Mouse (Mus musculus): ENCODE measurements around the gene Nme8. TPM values are rescaled to one million over a fixed set of nuclear protein-coding genes. Genes with fewer than 3 reads are reported as not detected.

The Nme8 gene
- total and polyA plus RNA-seq, 3 experiments: 0.11 TPM; not detected in 2

DNA sequence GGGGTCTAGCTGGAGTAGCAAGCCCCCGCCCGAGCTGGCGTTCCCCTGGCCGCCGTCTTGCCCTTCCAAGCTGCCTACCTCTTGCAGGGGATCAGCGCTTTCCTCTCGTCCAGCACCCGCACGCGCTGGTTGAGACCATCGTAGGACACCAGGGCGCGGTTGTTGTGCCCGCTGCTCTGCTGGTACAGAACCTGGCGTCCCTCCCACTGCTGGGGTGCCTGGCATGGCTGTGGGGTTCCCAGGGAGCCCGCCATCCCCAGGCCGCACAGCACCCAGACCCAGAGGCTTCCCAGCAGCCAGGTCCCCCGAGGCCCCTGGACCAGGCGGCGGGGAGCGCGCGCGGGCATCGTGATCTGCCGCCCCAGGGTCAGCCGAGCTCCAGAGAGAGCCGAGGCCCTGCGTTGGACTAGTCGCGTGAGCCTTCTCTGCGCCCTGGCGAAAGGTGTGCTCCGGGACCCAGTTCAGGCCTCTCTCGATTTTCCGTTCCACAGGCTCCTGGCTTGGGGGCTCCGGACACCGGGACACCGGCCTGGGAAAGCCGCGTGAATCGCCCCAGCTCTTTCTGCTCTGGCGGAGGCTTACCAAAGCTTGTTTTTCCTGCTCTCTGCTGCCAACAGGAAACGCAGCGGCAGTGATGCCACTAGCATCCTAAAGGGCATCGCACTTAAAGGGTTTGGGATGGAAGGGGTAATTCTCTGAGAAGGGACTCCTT, 78.2 kb downstream of the Nme8 start, which contains the start of gene Epdr1:
Gene Epdr1, minus strand, starts transcription at position 712 of the 712 bp plus-strand sequence.
- ATAC-seq (ENCODE audit: extremely low read depth, insufficient number of reproducible peaks, low FRiP score, poor library complexity, severe bottlenecking): no peak
- H3K36me3 ChIP-seq (replicated peaks): no peaks in the 10 kb centered on the region
- no peaks in the 10 kb centered on the region for H3K4me1 ChIP-seq (ENCODE audit: insufficient read depth, low read depth, low read length)
- H3K27me3 ChIP-seq (ENCODE audit: insufficient read depth, low read length): peaks cover 18% of the 10 kb centered on the region
- TF ChIP-seq TAL1 (conservative IDR thresholded peaks at IDR 0.05; ENCODE audit: low read depth, low read length) (no peak), POLR2AphosphoS5 (IDR thresholded peaks at IDR 0.05; ENCODE audit: insufficient replicate concordance, low read depth, low read length) (no peak), GATA2 (IDR thresholded peaks at IDR 0.05; ENCODE audit: borderline replicate concordance, low read depth, low read length) (no peak), GATA1 (IDR thresholded peaks at IDR 0.05; ENCODE audit: borderline replicate concordance, low read length) (no peak), CTCF (IDR thresholded peaks at IDR 0.05; ENCODE audit: low read depth, low read length) (no peak)
- H3K4me3 ChIP-seq (ENCODE audit: low read depth, low read length): no peak within 1 kb of the TSS
- DNase-seq (ENCODE audit: low spot score): no peak
- H3K9me3 ChIP-seq (replicated peaks): no peaks in the 10 kb centered on the region

DNA sequence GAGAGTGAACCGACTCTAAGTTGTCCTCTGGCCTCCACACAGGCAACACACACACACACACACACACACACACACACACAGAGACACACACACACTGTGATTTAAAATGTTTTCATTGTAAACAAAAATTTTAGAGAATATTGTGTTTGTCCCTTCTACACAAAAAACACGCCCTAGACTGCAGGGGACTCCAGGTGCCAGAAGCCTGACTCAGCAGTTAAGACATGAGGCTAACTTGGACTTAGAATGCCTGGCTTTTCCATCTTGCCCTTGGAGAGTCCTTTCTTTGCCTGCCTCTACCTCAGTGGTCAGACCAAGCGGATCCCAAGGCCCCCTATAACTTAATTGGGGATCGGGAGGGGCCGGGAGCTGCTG, 78.8 kb downstream of the Nme8 start:
- TF ChIP-seq GATA2 (IDR thresholded peaks at IDR 0.05; ENCODE audit: borderline replicate concordance, low read depth, low read length) (no peak), POLR2AphosphoS5 (IDR thresholded peaks at IDR 0.05; ENCODE audit: insufficient replicate concordance, low read depth, low read length) (no peak), CTCF (IDR thresholded peaks at IDR 0.05; ENCODE audit: low read depth, low read length) (no peak), GATA1 (IDR thresholded peaks at IDR 0.05; ENCODE audit: borderline replicate concordance, low read length) (no peak), TAL1 (conservative IDR thresholded peaks at IDR 0.05; ENCODE audit: low read depth, low read length) (no peak)
- H3K27me3 ChIP-seq (ENCODE audit: insufficient read depth, low read length): peaks cover 18% of the 10 kb centered on the region
- no peaks in the 10 kb centered on the region for H3K36me3 ChIP-seq (replicated peaks)
- H3K4me1 ChIP-seq (ENCODE audit: insufficient read depth, low read depth, low read length): no peaks in the 10 kb centered on the region
- no peak overlapping the region for H3K4me3 ChIP-seq (ENCODE audit: low read depth, low read length)
- DNase-seq (ENCODE audit: low spot score) (no peak), ATAC-seq (ENCODE audit: extremely low read depth, insufficient number of reproducible peaks, low FRiP score, poor library complexity, severe bottlenecking) (no peak)
- no peaks in the 10 kb centered on the region for H3K9me3 ChIP-seq (replicated peaks)

DNA sequence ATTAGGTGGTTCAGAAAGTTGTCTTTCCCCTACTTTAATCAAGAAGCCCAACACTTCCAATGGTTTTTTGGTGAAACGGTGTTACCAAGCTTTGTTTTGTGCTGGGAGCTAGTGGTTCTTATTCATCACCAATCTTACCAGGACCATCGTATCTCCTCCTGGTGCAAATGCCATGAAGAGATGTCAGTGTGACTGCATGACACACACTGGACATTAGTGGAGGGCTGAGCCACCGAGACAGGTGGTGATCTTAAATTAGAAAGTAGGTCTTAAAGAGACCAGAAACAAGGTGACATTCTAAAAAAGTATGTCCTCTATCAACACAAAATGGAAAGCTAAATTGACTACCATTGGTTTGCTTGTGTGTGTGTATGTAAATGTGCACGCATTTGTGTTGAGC, 79.5 kb downstream of the Nme8 start:
- Histone ChIP-seq H3K4me3 (ENCODE audit: low read depth, low read length) (no peak overlapping the region), H3K27me3 (ENCODE audit: insufficient read depth, low read length) (peaks cover 13% of the 10 kb centered on the region), H3K9me3 (replicated peaks) (no peaks in the 10 kb centered on the region), H3K4me1 (ENCODE audit: insufficient read depth, low read depth, low read length) (no peaks in the 10 kb centered on the region), H3K36me3 (replicated peaks) (no peaks in the 10 kb centered on the region)
- no peak for DNase-seq (ENCODE audit: low spot score)
- no peak for TF ChIP-seq TAL1 (conservative IDR thresholded peaks at IDR 0.05; ENCODE audit: low read depth, low read length)
- no peak for TF ChIP-seq CTCF (IDR thresholded peaks at IDR 0.05; ENCODE audit: low read depth, low read length)
- no peak for TF ChIP-seq GATA2 (IDR thresholded peaks at IDR 0.05; ENCODE audit: borderline replicate concordance, low read depth, low read length)
- no peak for TF ChIP-seq POLR2AphosphoS5 (IDR thresholded peaks at IDR 0.05; ENCODE audit: insufficient replicate concordance, low read depth, low read length)
- TF ChIP-seq GATA1 (IDR thresholded peaks at IDR 0.05; ENCODE audit: borderline replicate concordance, low read length): no peak
- no peak for ATAC-seq (ENCODE audit: extremely low read depth, insufficient number of reproducible peaks, low FRiP score, poor library complexity, severe bottlenecking)

DNA sequence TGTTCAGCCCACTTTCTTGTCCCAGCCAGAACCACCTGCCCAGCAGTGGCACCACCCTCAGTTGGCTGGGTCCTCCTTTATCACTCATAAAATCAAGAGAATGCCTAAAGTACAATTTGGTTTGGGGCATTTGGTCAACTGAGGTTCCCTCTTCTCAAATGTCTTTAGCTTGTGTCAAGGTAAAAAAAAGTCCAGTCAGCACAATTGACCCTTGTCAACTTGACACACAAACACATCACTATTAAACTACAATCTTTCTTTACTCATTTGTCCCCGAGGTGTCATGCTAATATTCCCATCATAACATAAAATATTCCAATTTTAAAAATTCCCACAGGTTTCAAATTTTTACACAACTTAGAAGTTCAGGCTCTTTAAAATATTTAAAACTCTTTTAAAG, 83.3 kb downstream of the Nme8 start:
- Histone ChIP-seq H3K4me1 (ENCODE audit: insufficient read depth, low read depth, low read length) (no peaks in the 10 kb centered on the region), H3K36me3 (replicated peaks) (no peaks in the 10 kb centered on the region), H3K27me3 (ENCODE audit: insufficient read depth, low read length) (peaks cover 10% of the 10 kb centered on the region), H3K9me3 (replicated peaks) (no peaks in the 10 kb centered on the region), H3K4me3 (ENCODE audit: low read depth, low read length) (no peak overlapping the region)
- TF ChIP-seq TAL1 (conservative IDR thresholded peaks at IDR 0.05; ENCODE audit: low read depth, low read length): no peak
- TF ChIP-seq GATA2 (IDR thresholded peaks at IDR 0.05; ENCODE audit: borderline replicate concordance, low read depth, low read length): no peak
- TF ChIP-seq POLR2AphosphoS5 (IDR thresholded peaks at IDR 0.05; ENCODE audit: insufficient replicate concordance, low read depth, low read length): no peak
- TF ChIP-seq CTCF (IDR thresholded peaks at IDR 0.05; ENCODE audit: low read depth, low read length): no peak
- TF ChIP-seq GATA1 (IDR thresholded peaks at IDR 0.05; ENCODE audit: borderline replicate concordance, low read length): no peak
- no peak for ATAC-seq (ENCODE audit: extremely low read depth, insufficient number of reproducible peaks, low FRiP score, poor library complexity, severe bottlenecking)
- DNase-seq (ENCODE audit: low spot score): no peak

DNA sequence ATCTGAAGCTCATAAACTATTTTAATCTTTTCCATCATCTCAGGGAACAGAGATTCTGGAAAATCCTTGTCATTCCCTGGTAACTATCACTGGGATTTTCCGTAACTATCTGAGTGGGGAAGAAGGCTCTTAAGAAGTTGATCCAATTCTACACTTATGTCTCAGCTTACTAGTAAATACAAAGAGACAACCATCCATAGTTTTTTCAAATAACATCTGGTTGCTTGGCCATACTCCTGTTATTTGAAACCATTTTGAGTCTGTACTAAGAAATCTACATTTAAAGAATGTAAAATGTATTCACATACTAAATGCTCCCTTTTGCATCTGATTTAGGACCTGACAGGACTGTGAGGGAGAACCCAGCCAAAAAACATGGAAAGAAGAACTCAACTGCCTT, 84.2 kb downstream of the Nme8 start:
- Histone ChIP-seq H3K9me3 (replicated peaks) (no peaks in the 10 kb centered on the region), H3K4me3 (ENCODE audit: low read depth, low read length) (no peak overlapping the region), H3K36me3 (replicated peaks) (no peaks in the 10 kb centered on the region), H3K4me1 (ENCODE audit: insufficient read depth, low read depth, low read length) (no peaks in the 10 kb centered on the region), H3K27me3 (ENCODE audit: insufficient read depth, low read length) (peaks cover 7% of the 10 kb centered on the region)
- no peak for TF ChIP-seq POLR2AphosphoS5 (IDR thresholded peaks at IDR 0.05; ENCODE audit: insufficient replicate concordance, low read depth, low read length)
- TF ChIP-seq GATA1 (IDR thresholded peaks at IDR 0.05; ENCODE audit: borderline replicate concordance, low read length): no peak
- no peak for TF ChIP-seq GATA2 (IDR thresholded peaks at IDR 0.05; ENCODE audit: borderline replicate concordance, low read depth, low read length)
- TF ChIP-seq CTCF (IDR thresholded peaks at IDR 0.05; ENCODE audit: low read depth, low read length): no peak
- no peak for TF ChIP-seq TAL1 (conservative IDR thresholded peaks at IDR 0.05; ENCODE audit: low read depth, low read length)
- DNase-seq (ENCODE audit: low spot score): no peak
- no peak for ATAC-seq (ENCODE audit: extremely low read depth, insufficient number of reproducible peaks, low FRiP score, poor library complexity, severe bottlenecking)

DNA sequence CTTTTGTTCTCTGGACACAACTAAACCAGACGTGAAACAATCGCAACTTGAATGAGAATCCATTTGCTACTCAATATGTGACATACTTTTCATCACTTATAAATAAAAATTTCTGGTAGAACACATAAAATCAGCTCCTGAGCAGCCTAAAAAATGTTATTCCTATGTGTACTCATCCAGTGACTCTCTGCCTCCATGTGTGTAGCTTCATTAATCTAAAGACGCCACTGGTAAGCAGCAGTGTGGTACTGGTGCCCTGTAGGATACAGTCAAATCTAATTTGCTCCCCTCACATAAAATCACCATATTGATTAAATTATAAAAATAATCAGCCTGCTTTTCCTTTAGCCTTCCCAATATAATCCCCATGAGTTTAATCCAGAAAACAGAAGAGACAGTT, 84.6 kb downstream of the Nme8 start:
- Histone ChIP-seq H3K4me3 (ENCODE audit: low read depth, low read length) (no peak overlapping the region), H3K9me3 (replicated peaks) (no peaks in the 10 kb centered on the region), H3K36me3 (replicated peaks) (no peaks in the 10 kb centered on the region), H3K27me3 (ENCODE audit: insufficient read depth, low read length) (peaks cover 7% of the 10 kb centered on the region), H3K4me1 (ENCODE audit: insufficient read depth, low read depth, low read length) (no peaks in the 10 kb centered on the region)
- no peak for DNase-seq (ENCODE audit: low spot score)
- no peak for TF ChIP-seq TAL1 (conservative IDR thresholded peaks at IDR 0.05; ENCODE audit: low read depth, low read length)
- TF ChIP-seq GATA1 (IDR thresholded peaks at IDR 0.05; ENCODE audit: borderline replicate concordance, low read length): no peak
- TF ChIP-seq POLR2AphosphoS5 (IDR thresholded peaks at IDR 0.05; ENCODE audit: insufficient replicate concordance, low read depth, low read length): no peak
- no peak for TF ChIP-seq CTCF (IDR thresholded peaks at IDR 0.05; ENCODE audit: low read depth, low read length)
- TF ChIP-seq GATA2 (IDR thresholded peaks at IDR 0.05; ENCODE audit: borderline replicate concordance, low read depth, low read length): no peak
- ATAC-seq (ENCODE audit: extremely low read depth, insufficient number of reproducible peaks, low FRiP score, poor library complexity, severe bottlenecking): no peak
